Comparison of ENCODE assay signal across 8 mouse cellular contexts in the genomic region with DNA sequence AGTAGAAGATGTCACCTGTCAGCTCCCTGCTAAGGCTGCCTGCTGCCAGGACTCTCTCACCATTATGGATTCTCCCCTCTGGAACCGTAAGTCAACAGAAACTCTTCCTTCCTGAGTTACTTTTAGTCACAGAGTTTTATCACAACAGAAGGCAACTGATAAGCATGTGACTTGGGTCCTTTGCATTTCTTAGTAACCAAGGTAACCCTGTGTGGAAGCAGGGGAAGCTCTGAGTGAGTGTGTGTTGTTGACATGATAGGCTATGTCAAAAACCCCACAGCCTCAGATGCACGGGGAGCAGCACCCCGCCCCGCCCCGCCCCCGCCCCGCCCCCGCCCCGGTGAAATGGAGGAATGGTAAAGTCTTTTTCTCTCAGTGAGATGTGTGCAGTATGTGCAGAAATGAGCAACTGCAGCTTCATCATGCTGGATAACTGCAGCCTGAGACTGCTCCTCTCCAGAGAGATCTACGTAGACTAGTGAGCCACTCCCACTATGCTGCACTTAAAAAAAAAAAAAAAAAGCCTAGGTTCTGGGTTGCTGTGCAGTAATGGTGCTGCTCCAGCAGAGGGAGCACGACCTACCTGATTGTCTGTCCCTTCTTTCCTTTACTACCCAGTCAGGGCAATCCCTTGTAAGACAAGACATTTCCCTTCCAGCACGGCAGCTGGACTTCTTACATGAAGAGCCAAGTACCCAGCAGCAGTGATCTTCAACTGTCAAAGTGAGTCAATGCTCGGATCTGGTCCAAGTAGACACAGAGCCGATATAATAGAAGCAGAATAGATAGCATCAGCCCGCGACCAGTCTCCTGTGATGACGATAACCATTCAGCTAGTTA.
DNase-seq lines count a peak whose midpoint lies in the region; ATAC-seq and TF ChIP-seq lines count a peak whose summit lies in the region.

No protein-coding gene starts in this region.

- peak overlapping the region; percentile 55 for H3K4me2 ChIP-seq in heart, embryonic 15.5 days
- H3K4me2 ChIP-seq in liver, postnatal 0 days (ENCODE audit: low read depth, low read length), result peak overlapping the region; percentile 58
- peak overlapping the region; percentile 19 for H3K4me2 ChIP-seq in neural tube, embryonic 14.5 days (ENCODE audit: low read depth, low read length)

- peak; percentile 75 for TF ChIP-seq CTCF in liver, postnatal 0 days (IDR thresholded peaks at IDR 0.05; ENCODE audit: low read depth)

- H3K27ac ChIP-seq in heart, embryonic 15.5 days, result no peak overlapping the region
- H3K27ac ChIP-seq in liver, postnatal 0 days (ENCODE audit: low read depth), result no peak overlapping the region
- no peak overlapping the region for H3K27ac ChIP-seq in neural tube, embryonic 14.5 days (ENCODE audit: low read depth, low read length)

- 0 out of 2 replicates have a peak, but pooled peaks have one; percentile 34 for TF ChIP-seq EP300 in liver, postnatal 0 days (IDR thresholded peaks at IDR 0.05; ENCODE audit: low read depth)

- H3K4me3 ChIP-seq in heart, embryonic 15.5 days, result peak overlapping the region; percentile 29
- no peak overlapping the region for H3K4me3 ChIP-seq in liver, postnatal 0 days (ENCODE audit: low read depth, low read length)
- H3K4me3 ChIP-seq in neural tube, embryonic 14.5 days (ENCODE audit: low read depth, low read length), result no peak overlapping the region

- H3K9ac ChIP-seq in heart, embryonic 15.5 days, result no peak overlapping the region
- no peak overlapping the region for H3K9ac ChIP-seq in liver, postnatal 0 days (replicated peaks)
- H3K9ac ChIP-seq in neural tube, embryonic 14.5 days (replicated peaks; ENCODE audit: low read depth, low read length), result no peak overlapping the region

- peak; percentile 77 for DNase-seq in CD4-positive helper T cell, adult 2 months (ENCODE audit: low read depth, low spot score)
- peak; percentile 38 for DNase-seq in embryo, embryonic 11.5 days (ENCODE audit: low read depth, low spot score)
- DNase-seq in kidney, postnatal 14 days, result peak; percentile 56
- DNase-seq in liver, postnatal 0 days, result peak; percentile 64
- DNase-seq in thymus, postnatal 14 days, result peak; percentile 61

- ATAC-seq in activated CD4-positive, CD25-positive, alpha-beta regulatory T cell, adult 4 months, result peak; percentile 76
- ATAC-seq in heart, embryonic 15.5 days (replicated peaks; ENCODE audit: insufficient number of reproducible peaks, insufficient read depth, low FRiP score, low read depth), result 0 out of 2 replicates have a peak, but pooled peaks have one; percentile 31
- ATAC-seq in liver, postnatal 0 days, result peak; percentile 93
- ATAC-seq in neural tube, embryonic 14.5 days (ENCODE audit: low read depth), result peak; percentile 91

- H3K9me3 ChIP-seq in heart, embryonic 15.5 days (replicated peaks), result no peaks in the 10 kb centered on the region
- no peaks in the 10 kb centered on the region for H3K9me3 ChIP-seq in liver, postnatal 0 days (ENCODE audit: low read length)
- no peaks in the 10 kb centered on the region for H3K9me3 ChIP-seq in neural tube, embryonic 14.5 days (ENCODE audit: control insufficient read depth, low read length)

- no peaks in the 10 kb centered on the region for H3K27me3 ChIP-seq in heart, embryonic 15.5 days
- no peaks in the 10 kb centered on the region for H3K27me3 ChIP-seq in liver, postnatal 0 days (ENCODE audit: insufficient read depth, low read length)
- H3K27me3 ChIP-seq in neural tube, embryonic 14.5 days (ENCODE audit: control insufficient read depth, insufficient read depth, low read length), result no peaks in the 10 kb centered on the region

- H3K4me1 ChIP-seq in heart, embryonic 15.5 days (replicated peaks), result peaks cover 7% of the 10 kb centered on the region
- H3K4me1 ChIP-seq in liver, postnatal 0 days (ENCODE audit: insufficient read depth), result no peaks in the 10 kb centered on the region; the same call in 1 of the 2 replicates
- no peaks in the 10 kb centered on the region for H3K4me1 ChIP-seq in neural tube, embryonic 14.5 days (ENCODE audit: control insufficient read depth, insufficient read depth, low read length)

- H3K36me3 ChIP-seq in heart, embryonic 15.5 days, result no peaks in the 10 kb centered on the region
- H3K36me3 ChIP-seq in liver, postnatal 0 days (replicated peaks; ENCODE audit: insufficient read depth, low read length), result no peaks in the 10 kb centered on the region
- no peaks in the 10 kb centered on the region for H3K36me3 ChIP-seq in neural tube, embryonic 14.5 days (ENCODE audit: control insufficient read depth, insufficient read depth, low read length)

- 35% methylated on average over 17 of the region's 17 CpGs for WGBS in heart, embryonic 15.5 days
- 28% methylated on average over 17 of the region's 17 CpGs for WGBS in liver, postnatal 0 days (ENCODE audit: insufficient replicate concordance)
- 45% methylated on average over 17 of the region's 17 CpGs for WGBS in neural tube, embryonic 14.5 days

Comparison
In these comparisons a context has a peak if more than half of its experiments do, and no peak if none do; other contexts are left out.
1. ATAC-seq: peak in every context shown above with its lines; median percentile 93 in liver, postnatal 0 days; 91 in neural tube, embryonic 14.5 days; 76 in activated CD4-positive, CD25-positive, alpha-beta regulatory T cell, adult 4 months; 31 in heart, embryonic 15.5 days.